ENCODE assay signal across 9 mouse cellular contexts in genomic region chr7:63937236-63938065, GRCm38 (mm10). TPM values are rescaled to one million over a fixed set of nuclear protein-coding genes. Genes with fewer than 3 reads are reported as not detected.
DNase-seq lines count a peak whose midpoint lies in the region; ATAC-seq and TF ChIP-seq lines count a peak whose summit lies in the region.
"Had no signal": no experiment of that assay in that cellular context is flagged by ENCODE, and none has a peak within 500 bp of the region (broad histone marks: within the 10 kb centered on the region; RNA-seq: fewer than 3 reads in every experiment).

No protein-coding gene starts in this region.

- peaks cover 61% of the 10 kb centered on the region for H3K4me1 ChIP-seq in E14TG2a.4 (replicated peaks; ENCODE audit: low read depth, low read length)
- H3K4me1 ChIP-seq in brown adipose tissue, adult 24 weeks (ENCODE audit: control insufficient read depth, insufficient read depth, insufficient read length, low read length), result peaks cover 20% of the 10 kb centered on the region

- intact Hi-C loops in heart, postnatal 10 days (cut with DNase I), result loop anchor here (1.0 to 10.0 kb wide), 5 partner anchors 26 to 350 kb away; partner anchors contain the start of genes Mtmr10 and Trpm1

- no peaks in the 10 kb centered on the region for H3K9me3 ChIP-seq in E14TG2a.4 (ENCODE audit: low read length)

- H3K36me3 ChIP-seq in E14TG2a.4 (ENCODE audit: insufficient read depth, low read length), result peaks cover 15% of the 10 kb centered on the region

- peak overlapping the region; percentile 96 for H3K27ac ChIP-seq in brown adipose tissue, adult 24 weeks (replicated peaks; ENCODE audit: low read depth, low read length)

- TF ChIP-seq CTCF in E14TG2a.4 (conservative IDR thresholded peaks at IDR 0.05; ENCODE audit: low read length), result no peak

- H3K4me3 ChIP-seq in E14TG2a.4 (replicated peaks; ENCODE audit: low read length), result peak overlapping the region; percentile 93
- H3K4me3 ChIP-seq in brown adipose tissue, adult 24 weeks (ENCODE audit: insufficient read depth, low read depth, low read length), result peak overlapping the region; percentile 80

- no peaks in the 10 kb centered on the region for H3K27me3 ChIP-seq in E14TG2a.4 (ENCODE audit: insufficient read depth, low read length)

- peak; percentile 92 for DNase-seq in heart, postnatal 10 days
- DNase-seq in kidney, postnatal 4 days, result peak; percentile 84 to 92
- DNase-seq in lung, postnatal 25 days (ENCODE audit: low spot score), result peak; percentile 93
- peak; percentile 86 for DNase-seq in ovary, postnatal 36 days (ENCODE audit: low spot score)
- DNase-seq in urinary bladder, adult 18-20 months (ENCODE audit: low spot score in 2 of 2), result peak; percentile 82 to 86

- ATAC-seq in erythroid progenitor cell, adult 5-6 weeks (replicated peaks; ENCODE audit: low FRiP score, poor library complexity, severe bottlenecking), result peak; percentile 22

RNA-seq across cellular contexts. Expression of gene Klf13, which starts 1.3 kb away (rescaled TPM):
- polyA plus RNA-seq in brown adipose tissue, adult 24 weeks (2012; ENCODE audit: insufficient read depth, insufficient read length, missing spikeins), result 13.6 and 24.0 TPM in 2 replicates
- total RNA-seq in erythroid progenitor cell, adult 5-6 weeks (2015; ENCODE audit: low replicate concordance), result 41.8 and 46.9 TPM in 2 replicates
- 53.8 and 60.1 TPM in 2 replicates for total RNA-seq in erythroid progenitor cell, adult 5-6 weeks (2017; ENCODE audit: low replicate concordance)
- total RNA-seq in heart, postnatal 10 days (2021), result 10 to 100 TPM; 63.9 to 96.0 TPM

RNA-seq across cellular contexts. Expression of gene E030018B13Rik, which starts 20.8 kb away (rescaled TPM):
- polyA plus RNA-seq in brown adipose tissue, adult 24 weeks (2012; ENCODE audit: insufficient read depth, insufficient read length, missing spikeins), result not detected in 2 replicates
- not detected in 2 replicates for total RNA-seq in erythroid progenitor cell, adult 5-6 weeks (2015; ENCODE audit: low replicate concordance)
- total RNA-seq in erythroid progenitor cell, adult 5-6 weeks (2017; ENCODE audit: low replicate concordance), result not detected in 2 replicates
- not detected for total RNA-seq in heart, postnatal 10 days (2021)
- total RNA-seq: layer of hippocampus, adult 8-10 months had no signal

Comparison
In these comparisons a context has a peak if more than half of its experiments do, and no peak if none do; other contexts are left out.
1. Peak in every context shown above with its lines: DNase-seq, ATAC-seq, H3K4me3 ChIP-seq and H3K27ac ChIP-seq.